Mouse (Mus musculus) MEL (cell line): ENCODE data around the gene Krtcap2.

Source experiments
- ETS1 ChIP-seq: IDR thresholded peaks from 2 replicates; pipeline ENCODE4 v1.6.1; 2012; ENCODE audit warnings: low read depth, mild to moderate bottlenecking, inconsistent platforms, low read length, improper control_type of control experiment, moderate library complexity
- TCF12 ChIP-seq: IDR thresholded peaks from 2 replicates; pipeline ENCODE4 v1.6.1; 2014; ENCODE audit warnings: low read depth, mild to moderate bottlenecking, inconsistent platforms, low read length, improper control_type of control experiment, moderate library complexity

- peak; percentile 44; the same call in 1 of the 2 replicates for TF ChIP-seq TCF12
- TF ChIP-seq ETS1 = no peak
Observed at GRCm38 (mm10) chr3:89291874-89292273, 46.1 kb downstream of the Krtcap2 start.
